Mouse (Mus musculus): Measurements from ENCODE around the gene Nkapd1. TPM values are rescaled to one million over a fixed set of nuclear protein-coding genes. Genes with fewer than 3 reads are reported as not detected.

Nkapd1 gene
- polyA plus RNA-seq, 1 experiment from 2014 or later: 25.2 TPM

GRCm38 (mm10) chr9:50565173-50565572 lies 52.1 kb downstream of the Nkapd1 start:
- no peak for ATAC-seq (ENCODE audit: insufficient number of reproducible peaks, low FRiP score, low TSS enrichment, low read depth)
- Histone ChIP-seq H3K9me3 (replicated peaks) (no peaks in the 10 kb centered on the region), H3K36me3 (no peaks in the 10 kb centered on the region), H3K27me3 (no peaks in the 10 kb centered on the region), H3K27ac (replicated peaks) (no peak overlapping the region), H3K4me2 (replicated peaks) (no peak overlapping the region), H3K4me3 (replicated peaks) (no peak overlapping the region), H3K4me1 (no peaks in the 10 kb centered on the region), H3K9ac (no peak overlapping the region)
- 73% methylated on average over 7 of the region's 7 CpGs for WGBS

- no peaks in the 10 kb centered on the region for H3K27me3 ChIP-seq
- 83% methylated on average over 2 of the region's 2 CpGs for WGBS
- H3K4me2 ChIP-seq (replicated peaks): no peak overlapping the region
- no peaks in the 10 kb centered on the region for H3K36me3 ChIP-seq
- no peaks in the 10 kb centered on the region for H3K4me1 ChIP-seq
- H3K9ac ChIP-seq: no peak overlapping the region
- no peak for ATAC-seq (ENCODE audit: insufficient number of reproducible peaks, low FRiP score, low TSS enrichment, low read depth)
- no peak overlapping the region for H3K4me3 ChIP-seq (replicated peaks)
- no peaks in the 10 kb centered on the region for H3K9me3 ChIP-seq (replicated peaks)
- H3K27ac ChIP-seq (replicated peaks): no peak overlapping the region
These were observed 55.3 kb downstream of the Nkapd1 start for GRCm38 (mm10) chr9:50561918-50562360.

GRCm38 (mm10) chr9:50561145-50561917 lies 55.9 kb downstream of the Nkapd1 start, which contains the start of gene Tex12:
Gene Tex12 (minus strand): TSS chr9:50561325.
- no peak within 1 kb of the TSS for H3K9ac ChIP-seq
- WGBS: 90% methylated on average over 38 of the region's 38 CpGs
- H3K4me2 ChIP-seq (replicated peaks): no peak within 1 kb of the TSS
- H3K4me1 ChIP-seq: no peaks in the 10 kb centered on the region
- H3K27me3 ChIP-seq: no peaks in the 10 kb centered on the region
- H3K36me3 ChIP-seq: no peaks in the 10 kb centered on the region
- no peak for ATAC-seq (ENCODE audit: insufficient number of reproducible peaks, low FRiP score, low TSS enrichment, low read depth)
- no peak within 1 kb of the TSS for H3K27ac ChIP-seq (replicated peaks)
- no peak within 1 kb of the TSS for H3K4me3 ChIP-seq (replicated peaks)
- no peaks in the 10 kb centered on the region for H3K9me3 ChIP-seq (replicated peaks)

Other genes with a start within 250 kb of the Nkapd1 start
- 11.7 and 15.6 TPM in 2 replicates for gene Plet1, start 122.9 kb downstream of the Nkapd1 start, polyA plus RNA-seq (2015; fragmentation: Nextera tagmentation; extraction: Ambion mirVana)
- gene Pts, start 88.7 kb downstream of the Nkapd1 start, polyA plus RNA-seq (2015; fragmentation: Nextera tagmentation; extraction: Ambion mirVana): 68.0 and 75.7 TPM in 2 replicates
- gene Il18, start 62.6 kb downstream of the Nkapd1 start, polyA plus RNA-seq (2015; fragmentation: Nextera tagmentation; extraction: Ambion mirVana): 6.5 and 7.9 TPM in 2 replicates
- gene Bco2, start 62.3 kb downstream of the Nkapd1 start, polyA plus RNA-seq (2015; fragmentation: Nextera tagmentation; extraction: Ambion mirVana): 0.08 and 0.52 TPM in 2 replicates
- not detected in 2 replicates for gene Tex12, start 56.1 kb downstream of the Nkapd1 start, polyA plus RNA-seq (2015; fragmentation: Nextera tagmentation; extraction: Ambion mirVana)
- gene Sdhd, start 13.7 kb downstream of the Nkapd1 start, polyA plus RNA-seq (2015; fragmentation: Nextera tagmentation; extraction: Ambion mirVana): 249 TPM in 2 replicates
- 208 and 217 TPM in 2 replicates for gene Timm8b, start 13.6 kb downstream of the Nkapd1 start, polyA plus RNA-seq (2015; fragmentation: Nextera tagmentation; extraction: Ambion mirVana)
- 8.8 and 12.8 TPM in 2 replicates for gene Pih1d2, start 143 bp downstream of the Nkapd1 start, polyA plus RNA-seq (2015; fragmentation: Nextera tagmentation; extraction: Ambion mirVana)
- gene Dlat, start 42.3 kb upstream of the Nkapd1 start, polyA plus RNA-seq (2015; fragmentation: Nextera tagmentation; extraction: Ambion mirVana): 50.1 and 51.3 TPM in 2 replicates
- 13.7 and 17.2 TPM in 2 replicates for gene Dixdc1, start 122.1 kb upstream of the Nkapd1 start, polyA plus RNA-seq (2015; fragmentation: Nextera tagmentation; extraction: Ambion mirVana)
- 9.5 TPM in 2 replicates for gene 2310030G06Rik, start 129.1 kb upstream of the Nkapd1 start, polyA plus RNA-seq (2015; fragmentation: Nextera tagmentation; extraction: Ambion mirVana)
- 139 and 178 TPM in 2 replicates for gene Cryab, start 133.9 kb upstream of the Nkapd1 start, polyA plus RNA-seq (2015; fragmentation: Nextera tagmentation; extraction: Ambion mirVana)
- gene Hspb2, start 134.9 kb upstream of the Nkapd1 start, polyA plus RNA-seq (2015; fragmentation: Nextera tagmentation; extraction: Ambion mirVana): 61.2 and 79.5 TPM in 2 replicates
- gene Fdxacb1, start 150.8 kb upstream of the Nkapd1 start, polyA plus RNA-seq (2015; fragmentation: Nextera tagmentation; extraction: Ambion mirVana): 10.8 and 11.3 TPM in 2 replicates
- gene Alg9, start 157.6 kb upstream of the Nkapd1 start, polyA plus RNA-seq (2015; fragmentation: Nextera tagmentation; extraction: Ambion mirVana): 33.9 and 35.2 TPM in 2 replicates
- 39.9 and 51.9 TPM in 2 replicates for gene 1110032A03Rik, start 158.1 kb upstream of the Nkapd1 start, polyA plus RNA-seq (2015; fragmentation: Nextera tagmentation; extraction: Ambion mirVana)
- gene Ppp2r1b, start 227.8 kb upstream of the Nkapd1 start, polyA plus RNA-seq (2015; fragmentation: Nextera tagmentation; extraction: Ambion mirVana): 54.3 and 58.9 TPM in 2 replicates